Mouse (Mus musculus): ENCODE data around the gene Parpbp. TPM values are rescaled to one million over a fixed set of nuclear protein-coding genes. Genes with fewer than 3 reads are reported as not detected.

Gene Parpbp
- total RNA-seq (2021) = 1 to 10 TPM; 3.9 to 4.3 TPM

GRCm38 (mm10) chr10:88146707-88147477, at the start of gene Parpbp, which contains the start of gene Nup37:
TSS of gene Parpbp (minus strand) at chr10:88146941.
TSS of gene Nup37 (plus strand) at chr10:88146992.
- intact Hi-C loops (cut with DNase I) = no loop called here
- peak; percentile 89 for DNase-seq

GRCm38 (mm10) chr10:88167438-88168077, 20.8 kb upstream of the Parpbp start:
- no peak for DNase-seq
- intact Hi-C loops (cut with DNase I) = no loop called here

GRCm38 (mm10) chr10:88166158-88166557, 19.4 kb upstream of the Parpbp start:
- no peak for DNase-seq
- intact Hi-C loops (cut with DNase I) = no loop called here

GRCm38 (mm10) chr10:88162676-88163075, 15.9 kb upstream of the Parpbp start:
- DNase-seq = no peak
- intact Hi-C loops (cut with DNase I) = no loop called here

GRCm38 (mm10) chr10:88162096-88162495, 15.4 kb upstream of the Parpbp start:
- DNase-seq = no peak
- intact Hi-C loops (cut with DNase I) = no loop called here

GRCm38 (mm10) chr10:88151658-88152057, 4.9 kb upstream of the Parpbp start:
- intact Hi-C loops (cut with DNase I) = no loop called here
- no peak for DNase-seq

GRCm38 (mm10) chr10:88150381-88150780, 3.6 kb upstream of the Parpbp start:
- intact Hi-C loops (cut with DNase I) = no loop called here

GRCm38 (mm10) chr10:88146187-88146586, 554 bp downstream of the Parpbp start:
- intact Hi-C loops (cut with DNase I) = no loop called here
- no peak for DNase-seq

More at GRCm38 (mm10) chr10:88150381-88150780, 3.6 kb upstream of the Parpbp start:
- no peak for DNase-seq

- intact Hi-C loops (cut with DNase I) = no loop called here
- DNase-seq = no peak
These were observed 11.1 kb downstream of the Parpbp start for GRCm38 (mm10) chr10:88135630-88136029.

- intact Hi-C loops (cut with DNase I) = no loop called here
- no peak for DNase-seq
These were observed 27.0 kb downstream of the Parpbp start for GRCm38 (mm10) chr10:88119721-88120120.

- intact Hi-C loops (cut with DNase I) = no loop called here
- DNase-seq = peak; percentile 39
These were observed 33.5 kb downstream of the Parpbp start for GRCm38 (mm10) chr10:88113290-88113689.

GRCm38 (mm10) chr10:88106169-88106568, 40.6 kb downstream of the Parpbp start:
- DNase-seq = no peak
- intact Hi-C loops (cut with DNase I) = no loop called here

GRCm38 (mm10) chr10:88090772-88091171, 56.0 kb downstream of the Parpbp start, which contains the start of gene Pmch:
TSS of gene Pmch (plus strand) at chr10:88091072.
- DNase-seq = no peak
- intact Hi-C loops (cut with DNase I) = no loop called here

GRCm38 (mm10) chr10:88067377-88067776, 79.4 kb downstream of the Parpbp start:
- intact Hi-C loops (cut with DNase I) = no loop called here
- DNase-seq = no peak

GRCm38 (mm10) chr10:88064872-88065271, 81.9 kb downstream of the Parpbp start:
- DNase-seq = no peak
- intact Hi-C loops (cut with DNase I) = no loop called here

GRCm38 (mm10) chr10:88063436-88063835, 83.3 kb downstream of the Parpbp start:
- DNase-seq = no peak
- intact Hi-C loops (cut with DNase I) = no loop called here

- intact Hi-C loops (cut with DNase I) = no loop called here
- DNase-seq = peak; percentile 21
These were observed 89.6 kb downstream of the Parpbp start for GRCm38 (mm10) chr10:88056950-88057649.

GRCm38 (mm10) chr10:88054233-88054985, 92.3 kb downstream of the Parpbp start:
- DNase-seq = no peak
- intact Hi-C loops (cut with DNase I) = no loop called here

- intact Hi-C loops (cut with DNase I) = no loop called here
- DNase-seq = no peak
These were observed 100.5 kb downstream of the Parpbp start for GRCm38 (mm10) chr10:88046098-88046771.

- intact Hi-C loops (cut with DNase I) = no loop called here
- no peak for DNase-seq
These were observed 102.4 kb downstream of the Parpbp start for GRCm38 (mm10) chr10:88044297-88044696.
